Mouse (Mus musculus): ENCODE data around the gene Hnrnpm.

DNA sequence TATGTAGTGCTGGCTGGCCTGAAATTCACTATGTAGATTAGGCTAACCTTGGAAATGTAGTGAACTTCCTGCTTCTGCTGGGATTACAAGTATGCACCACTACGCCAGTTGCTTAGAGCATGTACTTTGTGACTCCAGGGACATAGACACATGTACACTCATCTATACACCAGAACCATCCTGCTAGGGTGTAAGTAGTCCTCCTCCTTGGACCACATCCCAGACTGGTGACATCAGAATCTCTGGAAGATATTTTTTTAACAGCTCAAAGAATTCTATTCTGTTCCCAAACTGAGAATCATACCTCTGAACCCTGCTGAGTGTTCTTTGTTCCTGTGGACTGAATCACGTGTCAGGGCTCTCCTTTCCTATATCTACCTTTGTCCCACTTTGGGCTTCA lies 49.6 kb downstream of the Hnrnpm start:
- no peak for TF ChIP-seq HCFC1 (IDR thresholded peaks at IDR 0.05; ENCODE audit: borderline replicate concordance, insufficient read depth, low read length)
- no peak for TF ChIP-seq MAFK (IDR thresholded peaks at IDR 0.05; ENCODE audit: insufficient read depth, low read depth, low read length)
- no peak for TF ChIP-seq ZNF384 (IDR thresholded peaks at IDR 0.05; ENCODE audit: low read depth, low read length)
- no peak for TF ChIP-seq ZC3H11A (IDR thresholded peaks at IDR 0.05; ENCODE audit: borderline replicate concordance, low read depth, low read length)
- no peak for TF ChIP-seq CHD2 (IDR thresholded peaks at IDR 0.05; ENCODE audit: low read depth, low read length)
